Mouse (Mus musculus) kidney, adult 2 months (tissue): ENCODE measurements around the gene Tec. TPM values are rescaled to one million over a fixed set of nuclear protein-coding genes. Genes with fewer than 3 reads are reported as not detected.
A peak's percentile ranks its signal among the peaks of the same experiment; 100 is the strongest.

Source experiments
- DNase-seq: peaks from one replicate; pipeline ENCODE4 v3.0.0; 2021
- H3K27ac ChIP-seq: fragments of 200-500 bp; 2 replicates; pipeline ENCODE4 v1.5.1; 2012; ENCODE audit warnings: low read depth, low read length, control low read depth, inconsistent platforms; ENCODE audit not compliant: insufficient read depth
- H3K27me3 ChIP-seq: fragments of 200-500 bp; replicated peaks from 2 replicates; pipeline ENCODE4 v1.6.1; 2012; ENCODE audit warnings: mild to moderate bottlenecking, moderate library complexity, low read length, inconsistent platforms; ENCODE audit not compliant: control insufficient read depth, insufficient read depth
- H3K36me3 ChIP-seq: fragments of 200-500 bp; 2 replicates; pipeline ENCODE4 v1.6.1; 2012; ENCODE audit warnings: mild to moderate bottlenecking, moderate library complexity, low read length, inconsistent platforms; ENCODE audit not compliant: control insufficient read depth, insufficient read depth
- H3K4me1 ChIP-seq: fragments of 200-500 bp; 2 replicates; pipeline ENCODE4 v1.6.1; 2011; ENCODE audit warnings: low read length; ENCODE audit not compliant: control insufficient read depth, insufficient read depth
- H3K4me3 ChIP-seq: fragments of 200-500 bp; 2 replicates; pipeline ENCODE4 v1.5.1; 2011; ENCODE audit warnings: mild to moderate bottlenecking, low read depth, low read length, control low read depth; ENCODE audit not compliant: insufficient read depth
- CTCF ChIP-seq: fragments of 200-500 bp; conservative IDR thresholded peaks from 2 replicates; pipeline ENCODE4 v1.5.1; 2011; ENCODE audit warnings: low read depth, mild to moderate bottlenecking, control low read depth, low read length, moderate library complexity, mixed read lengths; ENCODE audit not compliant: insufficient read depth, insufficient read length
- POLR2A ChIP-seq: fragments of 200-500 bp; IDR thresholded peaks from one replicate; pipeline ENCODE4 v1.6.1; 2011; ENCODE audit warnings: low read depth, low read length, control low read depth
- WGBS: fragments of 180-500 bp; shearing (Covaris S2); methylation state at CpG from one replicate; pipeline ENCODE4 v1.1.7; 2018; 5-methylcytosine and 5-hydroxymethylcytosine counted together
- polyA plus RNA-seq: library from polyadenylated mRNA; depleted of rRNA; stranded (reverse); fragments of >200 nt; gene quantifications from 2 replicates; pipeline ENCODE4 v1.2.3, GENCODE M21; 2012

The Tec gene
- polyA plus RNA-seq, 1 experiment, result 8.1 TPM

- H3K27ac ChIP-seq, result no peak overlapping the region
Measured at GRCm38 (mm10) chr5:72901866-72902265, 33.6 kb upstream of the Tec start.

GRCm38 (mm10) chr5:72899255-72899654, 31.0 kb upstream of the Tec start:
- no peak for TF ChIP-seq POLR2A
- TF ChIP-seq CTCF, result no peak
- no peaks in the 10 kb centered on the region for H3K36me3 ChIP-seq
- WGBS, result 90% methylated on average over 8 of the region's 8 CpGs

More at GRCm38 (mm10) chr5:72901866-72902265, 33.6 kb upstream of the Tec start:
- H3K27me3 ChIP-seq, result no peaks in the 10 kb centered on the region
- WGBS, result 95% methylated on average over 4 of the region's 4 CpGs
- H3K4me3 ChIP-seq, result no peak overlapping the region
- TF ChIP-seq POLR2A (no peak), CTCF (no peak)
- no peaks in the 10 kb centered on the region for H3K4me1 ChIP-seq
- no peaks in the 10 kb centered on the region for H3K36me3 ChIP-seq
- DNase-seq, result no peak

GRCm38 (mm10) chr5:72897998-72898397, 29.7 kb upstream of the Tec start:
- no peaks in the 10 kb centered on the region for H3K36me3 ChIP-seq
- WGBS, result 76% methylated on average over 6 of the region's 6 CpGs

More at GRCm38 (mm10) chr5:72899255-72899654, 31.0 kb upstream of the Tec start:
- Histone ChIP-seq H3K4me1 (no peaks in the 10 kb centered on the region), H3K4me3 (no peak overlapping the region), H3K27me3 (no peaks in the 10 kb centered on the region), H3K27ac (no peak overlapping the region)
- DNase-seq, result no peak

GRCm38 (mm10) chr5:72896478-72897279, 28.4 kb upstream of the Tec start:
- H3K27ac ChIP-seq, result no peak overlapping the region
- 52% methylated on average over 18 of the region's 18 CpGs for WGBS
- TF ChIP-seq POLR2A (no peak), CTCF (no peak)
- DNase-seq, result peak; percentile 28
- no peak overlapping the region for H3K4me3 ChIP-seq
- no peaks in the 10 kb centered on the region for H3K4me1 ChIP-seq
- H3K36me3 ChIP-seq, result no peaks in the 10 kb centered on the region
- H3K27me3 ChIP-seq, result no peaks in the 10 kb centered on the region

More at GRCm38 (mm10) chr5:72897998-72898397, 29.7 kb upstream of the Tec start:
- Histone ChIP-seq H3K27ac (no peak overlapping the region), H3K27me3 (no peaks in the 10 kb centered on the region), H3K4me3 (no peak overlapping the region), H3K4me1 (no peaks in the 10 kb centered on the region)
- DNase-seq, result no peak
- TF ChIP-seq CTCF, result no peak

- WGBS, result 86% methylated on average over 11 of the region's 11 CpGs
- Histone ChIP-seq H3K4me1 (no peaks in the 10 kb centered on the region), H3K36me3 (no peaks in the 10 kb centered on the region), H3K27ac (no peak overlapping the region), H3K27me3 (no peaks in the 10 kb centered on the region), H3K4me3 (no peak overlapping the region)
- no peak for DNase-seq
- TF ChIP-seq POLR2A (no peak), CTCF (no peak)
Measured at GRCm38 (mm10) chr5:72895261-72895660, 27.0 kb upstream of the Tec start.

- no peak overlapping the region for H3K27ac ChIP-seq
- H3K4me3 ChIP-seq, result no peak overlapping the region
- DNase-seq, result no peak
- TF ChIP-seq POLR2A (no peak), CTCF (peak; percentile 54)
- 67% methylated on average over 5 of the region's 5 CpGs for WGBS
- H3K36me3 ChIP-seq, result no peaks in the 10 kb centered on the region
- no peaks in the 10 kb centered on the region for H3K4me1 ChIP-seq
- H3K27me3 ChIP-seq, result no peaks in the 10 kb centered on the region
Measured at GRCm38 (mm10) chr5:72893987-72894386, 25.7 kb upstream of the Tec start.

- WGBS, result 4% methylated on average over 12 of the region's 12 CpGs
- H3K4me3 ChIP-seq, result no peak overlapping the region
- DNase-seq, result peak; percentile 64
- TF ChIP-seq CTCF, result peak; percentile 81
- no peak for TF ChIP-seq POLR2A
- H3K36me3 ChIP-seq, result no peaks in the 10 kb centered on the region
- H3K4me1 ChIP-seq, result no peaks in the 10 kb centered on the region
- H3K27ac ChIP-seq, result no peak overlapping the region
- H3K27me3 ChIP-seq, result no peaks in the 10 kb centered on the region
Measured at GRCm38 (mm10) chr5:72891534-72891933, 23.3 kb upstream of the Tec start.
